Mouse (Mus musculus) retina, postnatal 1 day (tissue): ENCODE results near the gene Trpm3.

Source experiments
- DNase-seq: peaks from one replicate; pipeline ENCODE4 v3.0.0-alpha.2; 2012

The Trpm3 gene

GRCm38 (mm10) chr19:22656466-22657215 lies 517.8 kb downstream of the Trpm3 start:
- peak; percentile 95 for DNase-seq

GRCm38 (mm10) chr19:22657251-22657650 lies 518.4 kb downstream of the Trpm3 start:
- DNase-seq, result no peak

GRCm38 (mm10) chr19:22665401-22665800 lies 526.6 kb downstream of the Trpm3 start:
- DNase-seq, result peak; percentile 59

GRCm38 (mm10) chr19:22670222-22670621 lies 531.4 kb downstream of the Trpm3 start:
- DNase-seq, result peak; percentile 98

GRCm38 (mm10) chr19:22672892-22673291 lies 534.0 kb downstream of the Trpm3 start:
- DNase-seq, result no peak

GRCm38 (mm10) chr19:22676206-22676605 lies 537.4 kb downstream of the Trpm3 start:
- DNase-seq, result peak; percentile 84

GRCm38 (mm10) chr19:22682238-22682637 lies 543.4 kb downstream of the Trpm3 start:
- no peak for DNase-seq

- peak; percentile 60 for DNase-seq
Observed at GRCm38 (mm10) chr19:22691995-22692394, 553.1 kb downstream of the Trpm3 start.

GRCm38 (mm10) chr19:22692553-22692952 lies 553.7 kb downstream of the Trpm3 start:
- DNase-seq, result peak; percentile 80

- no peak for DNase-seq
Observed at GRCm38 (mm10) chr19:22692956-22693355, 554.1 kb downstream of the Trpm3 start.

GRCm38 (mm10) chr19:22695423-22695822 lies 556.6 kb downstream of the Trpm3 start:
- DNase-seq, result no peak

GRCm38 (mm10) chr19:22698737-22699136 lies 559.9 kb downstream of the Trpm3 start:
- no peak for DNase-seq

GRCm38 (mm10) chr19:22700871-22701651 lies 562.2 kb downstream of the Trpm3 start:
- no peak for DNase-seq

GRCm38 (mm10) chr19:22703876-22704275 lies 565.0 kb downstream of the Trpm3 start:
- no peak for DNase-seq

- DNase-seq, result no peak
Observed at GRCm38 (mm10) chr19:22705414-22705813, 566.6 kb downstream of the Trpm3 start.

GRCm38 (mm10) chr19:22719027-22719426 lies 580.2 kb downstream of the Trpm3 start:
- no peak for DNase-seq

GRCm38 (mm10) chr19:22729846-22730245 lies 591.0 kb downstream of the Trpm3 start:
- peak; percentile 4 for DNase-seq

- DNase-seq, result no peak
Observed at GRCm38 (mm10) chr19:22730971-22731370, 592.1 kb downstream of the Trpm3 start.

- DNase-seq, result no peak
Observed at GRCm38 (mm10) chr19:22736870-22737269, 598.0 kb downstream of the Trpm3 start.

GRCm38 (mm10) chr19:22739240-22739639 lies 600.4 kb downstream of the Trpm3 start:
- no peak for DNase-seq

- peak; percentile 85 for DNase-seq
Observed at GRCm38 (mm10) chr19:22753311-22753809, 614.5 kb downstream of the Trpm3 start.

GRCm38 (mm10) chr19:22754071-22754470 lies 615.2 kb downstream of the Trpm3 start:
- DNase-seq, result no peak

- DNase-seq, result no peak
Observed at GRCm38 (mm10) chr19:22754498-22754897, 615.7 kb downstream of the Trpm3 start.

GRCm38 (mm10) chr19:22758496-22758895 lies 619.6 kb downstream of the Trpm3 start:
- no peak for DNase-seq
